Mouse (Mus musculus): ENCODE data around the gene Kcna7. TPM values are rescaled to one million over a fixed set of nuclear protein-coding genes. Genes with fewer than 3 reads are reported as not detected.
"Not testable (repeated sequence)": the region's sequence is repeated elsewhere in the genome, so short reads cannot be mapped to it uniquely, and the experiment has no call there.

Gene Kcna7
- polyA plus RNA-seq (2016; fragmentation: Nextera tagmentation; extraction: Ambion mirVana), result not detected in 2 replicates

- Histone ChIP-seq H3K4me3 (peak within 1 kb of the TSS; percentile 44), H3K27ac (no peak within 1 kb of the TSS), H3K27me3 (ENCODE audit: poor library complexity, severe bottlenecking) (peaks cover 59% of the 10 kb centered on the region), H3K4me1 (peaks cover 19% of the 10 kb centered on the region), H3K9me3 (no peaks in the 10 kb centered on the region), H3K36me3 (replicated peaks) (no peaks in the 10 kb centered on the region)
- WGBS, result 14% methylated on average over 28 of the region's 28 CpGs
- DNase-seq (ENCODE audit: extremely low spot score, low spot score), result peak; percentile 60
These were observed at the start of gene Kcna7 for GRCm38 (mm10) chr7:45405091-45406075. TSS of gene Kcna7 (plus strand) at chr7:45405653.

GRCm38 (mm10) chr7:45356087-45356486 lies 49.4 kb upstream of the Kcna7 start:
- H3K4me3 ChIP-seq, result 0 out of 2 replicates have a peak overlapping the region, but pooled peaks have one; percentile 0
- no peak overlapping the region for H3K27ac ChIP-seq
- 58% methylated on average over 13 of the region's 13 CpGs for WGBS
- no peaks in the 10 kb centered on the region for H3K9me3 ChIP-seq
- peaks cover 14% of the 10 kb centered on the region; the same call in 1 of the 2 replicates for H3K36me3 ChIP-seq (replicated peaks)
- DNase-seq (ENCODE audit: extremely low spot score, low spot score), result no peak
- peaks cover 23% of the 10 kb centered on the region for H3K27me3 ChIP-seq (ENCODE audit: poor library complexity, severe bottlenecking)
- H3K4me1 ChIP-seq, result peaks cover 4% of the 10 kb centered on the region

GRCm38 (mm10) chr7:45359081-45359480 lies 46.4 kb upstream of the Kcna7 start:
- Histone ChIP-seq H3K36me3 (replicated peaks) (peaks cover 11% of the 10 kb centered on the region; the same call in 1 of the 2 replicates), H3K4me1 (peaks cover 24% of the 10 kb centered on the region), H3K27me3 (ENCODE audit: poor library complexity, severe bottlenecking) (peaks cover 53% of the 10 kb centered on the region)
- 69% methylated on average over 11 of the region's 11 CpGs for WGBS
- not testable (repeated sequence) for DNase-seq (ENCODE audit: extremely low spot score, low spot score); H3K9me3 ChIP-seq; H3K27ac ChIP-seq; H3K4me3 ChIP-seq

GRCm38 (mm10) chr7:45360404-45361125 lies 44.9 kb upstream of the Kcna7 start:
- DNase-seq (ENCODE audit: extremely low spot score, low spot score), result no peak
- peak overlapping the region; percentile 68 for H3K4me3 ChIP-seq
- H3K27ac ChIP-seq, result no peak overlapping the region
- H3K27me3 ChIP-seq (ENCODE audit: poor library complexity, severe bottlenecking), result peaks cover 68% of the 10 kb centered on the region
- 54% methylated on average over 18 of the region's 18 CpGs for WGBS
- H3K9me3 ChIP-seq, result no peaks in the 10 kb centered on the region
- peaks cover 11% of the 10 kb centered on the region; the same call in 1 of the 2 replicates for H3K36me3 ChIP-seq (replicated peaks)
- peaks cover 28% of the 10 kb centered on the region for H3K4me1 ChIP-seq

- H3K27ac ChIP-seq, result peak overlapping the region; percentile 86
- under 1% methylated on average over 43 of the region's 43 CpGs for WGBS
These were observed 44.1 kb upstream of the Kcna7 start for GRCm38 (mm10) chr7:45361243-45361804.

GRCm38 (mm10) chr7:45362801-45363200 lies 42.7 kb upstream of the Kcna7 start:
- WGBS, result 7% methylated on average over 13 of the region's 13 CpGs
- Histone ChIP-seq H3K27me3 (ENCODE audit: poor library complexity, severe bottlenecking) (peaks cover 77% of the 10 kb centered on the region), H3K4me1 (peaks cover 46% of the 10 kb centered on the region), H3K4me3 (peak overlapping the region; percentile 68; the same call in 1 of the 2 replicates), H3K27ac (no peak overlapping the region), H3K36me3 (replicated peaks) (peaks cover under 1% of the 10 kb centered on the region; the same call in 1 of the 2 replicates), H3K9me3 (no peaks in the 10 kb centered on the region)
- DNase-seq (ENCODE audit: extremely low spot score, low spot score), result peak; percentile 57

More at GRCm38 (mm10) chr7:45361243-45361804, 44.1 kb upstream of the Kcna7 start:
- H3K4me3 ChIP-seq, result peak overlapping the region; percentile 68
- H3K27me3 ChIP-seq (ENCODE audit: poor library complexity, severe bottlenecking), result peaks cover 71% of the 10 kb centered on the region
- H3K36me3 ChIP-seq (replicated peaks), result peaks cover 7% of the 10 kb centered on the region; the same call in 1 of the 2 replicates
- H3K4me1 ChIP-seq, result peaks cover 36% of the 10 kb centered on the region
- peak; percentile 89 for DNase-seq (ENCODE audit: extremely low spot score, low spot score)
- H3K9me3 ChIP-seq, result no peaks in the 10 kb centered on the region

GRCm38 (mm10) chr7:45363983-45364382 lies 41.5 kb upstream of the Kcna7 start:
- Histone ChIP-seq H3K27me3 (ENCODE audit: poor library complexity, severe bottlenecking) (peaks cover 89% of the 10 kb centered on the region), H3K36me3 (replicated peaks) (no peaks in the 10 kb centered on the region), H3K27ac (no peak overlapping the region), H3K4me1 (peaks cover 54% of the 10 kb centered on the region), H3K9me3 (no peaks in the 10 kb centered on the region), H3K4me3 (no peak overlapping the region)
- no peak for DNase-seq (ENCODE audit: extremely low spot score, low spot score)
- 89% methylated on average over 2 of the region's 2 CpGs for WGBS

GRCm38 (mm10) chr7:45365742-45366651 lies 39.5 kb upstream of the Kcna7 start:
- Histone ChIP-seq H3K36me3 (replicated peaks) (no peaks in the 10 kb centered on the region), H3K27me3 (ENCODE audit: poor library complexity, severe bottlenecking) (peaks cover 86% of the 10 kb centered on the region), H3K4me1 (peaks cover 67% of the 10 kb centered on the region), H3K27ac (peak overlapping the region; percentile 89), H3K4me3 (peak overlapping the region; percentile 80), H3K9me3 (no peaks in the 10 kb centered on the region)
- 2% methylated on average over 35 of the region's 35 CpGs for WGBS
- DNase-seq (ENCODE audit: extremely low spot score, low spot score), result peak; percentile 52

- Histone ChIP-seq H3K9me3 (no peaks in the 10 kb centered on the region), H3K4me1 (peaks cover 67% of the 10 kb centered on the region), H3K27me3 (ENCODE audit: poor library complexity, severe bottlenecking) (peaks cover 80% of the 10 kb centered on the region), H3K36me3 (replicated peaks) (peaks cover 4% of the 10 kb centered on the region), H3K27ac (peak within 1 kb of the TSS; percentile 89), H3K4me3 (peak within 1 kb of the TSS; percentile 80)
- no peak for DNase-seq (ENCODE audit: extremely low spot score, low spot score)
- WGBS, result 0% methylated on average over 25 of the region's 26 CpGs
These were observed 38.8 kb upstream of the Kcna7 start, which contains the start of gene Ppfia3 for GRCm38 (mm10) chr7:45366652-45367019. TSS of gene Ppfia3 (minus strand) at chr7:45367019.

- H3K4me3 ChIP-seq, result peak overlapping the region; percentile 80
- peaks cover 62% of the 10 kb centered on the region for H3K4me1 ChIP-seq
- DNase-seq (ENCODE audit: extremely low spot score, low spot score), result peak; percentile 98
- H3K9me3 ChIP-seq, result no peaks in the 10 kb centered on the region
- under 1% methylated on average over 70 of the region's 70 CpGs for WGBS
- peak overlapping the region; percentile 89 for H3K27ac ChIP-seq
- peaks cover 10% of the 10 kb centered on the region for H3K36me3 ChIP-seq (replicated peaks)
- peaks cover 74% of the 10 kb centered on the region for H3K27me3 ChIP-seq (ENCODE audit: poor library complexity, severe bottlenecking)
These were observed 38.2 kb upstream of the Kcna7 start for GRCm38 (mm10) chr7:45367020-45367880.

- Histone ChIP-seq H3K4me3 (peak overlapping the region; percentile 80), H3K4me1 (peaks cover 53% of the 10 kb centered on the region), H3K27me3 (ENCODE audit: poor library complexity, severe bottlenecking) (peaks cover 65% of the 10 kb centered on the region), H3K27ac (peak overlapping the region; percentile 89), H3K36me3 (replicated peaks) (peaks cover 19% of the 10 kb centered on the region), H3K9me3 (no peaks in the 10 kb centered on the region)
- 78% methylated on average over 15 of the region's 15 CpGs for WGBS
- DNase-seq (ENCODE audit: extremely low spot score, low spot score), result no peak
These were observed 37.3 kb upstream of the Kcna7 start for GRCm38 (mm10) chr7:45368178-45368577.
